Mouse (Mus musculus) kidney, adult 18-20 months (tissue): ENCODE data around the gene Slc12a8.

Source experiments
- DNase-seq: peaks from one replicate; pipeline ENCODE4 v3.0.0; 2021

Slc12a8 gene

GRCm38 (mm10) chr16:33584455-33585082, 67.4 kb downstream of the Slc12a8 start:
- DNase-seq = no peak

DNA sequence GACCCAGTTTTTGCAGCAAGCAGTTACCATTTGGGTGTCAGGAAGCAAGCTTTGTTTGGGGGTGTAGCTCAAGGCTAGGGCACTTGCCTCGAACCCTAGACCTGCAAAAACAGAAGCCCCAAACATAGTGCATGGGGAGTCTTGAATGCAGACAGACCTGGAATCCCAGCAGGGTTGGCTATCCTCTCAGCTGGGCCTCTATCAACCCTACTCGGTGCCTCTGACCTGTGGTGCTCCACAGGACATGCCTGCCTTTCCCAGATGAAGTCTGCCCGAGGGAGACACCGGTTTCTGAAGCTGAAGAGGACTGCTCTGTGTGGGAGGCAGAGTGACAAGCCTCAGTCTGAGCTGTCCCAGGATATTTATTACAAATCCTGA, 67.9 kb downstream of the Slc12a8 start:
- no peak for DNase-seq

DNA sequence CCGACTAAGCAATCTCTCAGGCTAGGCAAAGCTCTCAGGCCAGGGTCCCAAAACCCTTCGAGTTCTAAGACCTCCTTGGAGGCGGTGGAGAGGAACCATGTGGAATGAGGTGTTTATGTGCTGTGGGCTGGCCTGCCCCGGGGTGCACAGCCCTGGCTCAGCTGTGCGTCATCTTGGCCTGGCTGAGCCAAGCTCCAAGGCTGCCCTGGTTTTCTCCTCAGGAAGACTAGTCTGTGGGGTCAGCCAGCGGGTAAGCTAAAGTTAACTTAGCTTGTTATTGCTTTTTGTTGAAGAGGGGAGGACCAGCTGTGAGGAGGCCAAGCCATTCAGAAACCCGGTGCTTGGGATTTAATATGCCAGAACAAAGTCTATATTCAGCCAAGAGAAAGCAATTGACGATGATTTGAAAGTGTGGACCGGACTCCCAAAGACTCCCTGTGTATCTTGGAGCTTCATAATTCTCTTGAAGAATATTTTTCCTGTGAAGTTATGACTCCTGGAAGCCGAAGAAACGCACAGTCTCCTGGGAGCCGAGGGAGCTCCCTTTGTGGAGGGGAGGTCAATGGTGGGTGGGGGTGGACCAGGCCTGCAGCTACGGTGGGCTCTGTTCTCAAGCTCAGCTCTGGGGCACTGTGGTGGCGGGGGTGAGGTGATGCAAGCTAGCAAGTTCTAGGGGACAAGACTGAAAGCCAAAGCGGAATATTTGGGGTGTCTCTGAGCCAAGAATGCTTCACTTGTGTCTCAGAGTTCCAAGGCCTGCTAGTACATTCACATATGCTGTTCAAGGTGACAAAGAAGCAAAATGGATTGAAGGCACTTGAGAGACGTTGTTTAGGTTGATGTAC, 70.4 kb downstream of the Slc12a8 start:
- no peak for DNase-seq

- DNase-seq = no peak
These were observed 71.7 kb downstream of the Slc12a8 start for GRCm38 (mm10) chr16:33588845-33589244.

- no peak for DNase-seq
These were observed 73.3 kb downstream of the Slc12a8 start for GRCm38 (mm10) chr16:33590438-33590837.

DNA sequence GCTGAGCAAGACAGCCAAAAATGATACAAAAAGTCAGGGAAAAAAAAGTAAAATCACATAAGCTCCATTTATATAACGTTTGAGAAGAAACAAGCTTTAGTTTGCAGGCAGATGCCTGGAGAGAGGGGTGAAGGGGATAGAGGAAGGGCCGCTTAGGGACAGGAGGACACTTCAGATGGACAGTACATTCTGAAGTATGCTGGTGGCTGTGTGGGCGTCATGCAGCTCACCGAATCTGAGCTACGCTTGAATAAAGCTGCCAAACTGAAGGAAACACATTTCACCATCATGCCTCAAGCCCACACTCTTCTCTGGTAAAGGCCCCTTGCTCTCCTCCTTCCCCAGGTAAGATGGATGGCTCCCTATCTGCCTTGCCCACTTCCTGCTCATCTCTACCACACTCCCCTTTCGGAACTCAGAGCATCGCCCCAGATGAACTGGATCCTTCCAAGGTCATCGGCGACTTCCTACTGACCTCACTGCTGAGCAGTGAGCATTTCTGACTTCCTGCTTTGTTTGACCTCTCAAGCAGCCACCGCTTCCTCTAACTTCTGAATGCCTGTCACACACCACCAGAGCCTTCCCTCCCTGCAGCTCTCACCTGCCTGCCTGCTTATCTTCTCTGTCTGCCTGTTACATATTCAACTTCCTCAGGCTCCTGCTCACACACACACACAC, 74.4 kb downstream of the Slc12a8 start:
- DNase-seq = no peak

DNA sequence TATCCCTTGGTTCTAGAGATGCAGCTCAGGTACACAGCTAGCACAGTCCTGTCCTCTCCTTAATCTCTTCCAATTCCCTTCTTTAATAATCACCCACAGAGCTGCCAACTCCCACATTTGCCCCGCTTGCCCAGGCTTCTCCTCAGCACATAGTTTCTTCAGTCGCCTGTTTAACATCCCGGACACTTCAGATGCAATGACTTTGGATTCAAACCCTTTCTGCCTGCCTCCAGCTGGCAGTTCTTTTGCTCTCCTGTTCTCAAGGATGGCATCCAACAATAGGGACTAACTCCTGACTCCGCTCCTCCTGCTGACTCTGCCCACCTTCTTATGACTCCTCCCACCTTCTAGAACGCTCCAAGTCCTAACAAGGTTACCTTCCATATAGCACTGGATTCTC, 75.2 kb downstream of the Slc12a8 start:
- DNase-seq = no peak

GRCm38 (mm10) chr16:33593467-33593866, 76.3 kb downstream of the Slc12a8 start:
- no peak for DNase-seq

DNA sequence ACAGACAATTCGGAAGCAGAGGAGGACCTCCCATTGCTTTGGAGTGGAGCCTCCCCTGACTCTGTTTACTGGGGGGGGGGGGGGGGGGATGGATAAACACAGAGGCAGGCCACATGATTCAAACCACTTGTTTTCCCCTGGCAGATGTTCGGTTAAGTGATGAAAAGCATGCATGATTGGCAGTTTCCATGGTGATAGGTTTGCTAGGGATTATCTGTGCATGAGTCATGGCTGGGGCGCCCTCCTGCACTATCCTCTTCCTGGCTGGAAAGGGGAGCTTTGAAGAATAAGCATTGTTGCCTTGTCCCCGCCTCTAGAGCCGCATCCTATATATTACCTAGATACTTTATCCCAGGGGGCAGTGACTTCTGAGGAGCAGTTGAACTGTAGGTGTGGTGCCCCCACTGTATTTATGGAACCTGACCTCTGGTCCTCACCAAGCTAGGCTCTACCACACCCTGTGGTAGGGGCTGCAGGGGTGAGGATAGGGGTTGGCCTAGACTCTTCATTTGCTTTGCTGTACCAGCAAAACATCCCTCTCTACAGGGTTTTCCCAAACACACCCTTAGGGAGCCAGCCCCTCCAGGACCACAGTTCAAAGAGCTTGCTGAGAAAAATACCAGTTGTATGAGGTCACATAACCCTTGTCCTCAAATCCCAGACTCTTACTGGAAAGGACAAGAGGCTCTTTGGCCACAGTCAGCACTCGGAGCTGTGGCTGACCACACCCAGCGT, 77.1 kb downstream of the Slc12a8 start:
- no peak for DNase-seq

DNA sequence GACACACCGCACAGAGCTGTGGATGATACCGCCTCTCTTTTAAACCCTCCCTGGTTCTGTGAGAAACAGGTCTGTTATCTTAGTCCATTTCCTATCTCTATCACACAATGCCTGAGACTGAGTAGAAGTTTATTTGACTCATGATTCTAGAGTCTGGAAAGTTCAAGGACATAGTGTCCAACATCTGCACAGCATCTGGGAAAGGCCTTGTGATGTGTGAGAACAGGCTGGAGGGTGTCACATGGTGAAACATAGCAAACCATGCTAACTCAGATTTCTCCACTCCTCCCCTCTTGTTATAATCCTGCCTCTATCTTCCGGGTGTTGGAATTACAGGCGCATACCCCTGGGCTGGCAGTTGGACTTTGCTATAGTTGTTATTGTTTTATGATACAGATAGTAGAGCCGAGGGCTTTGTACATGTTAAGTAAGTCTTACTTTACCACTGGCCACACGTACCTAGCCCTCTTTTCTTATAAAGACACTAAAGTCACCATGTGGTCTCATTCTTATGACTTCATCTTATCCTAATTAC, 78.2 kb downstream of the Slc12a8 start:
- DNase-seq = no peak

- DNase-seq = no peak
These were observed 79.1 kb downstream of the Slc12a8 start for GRCm38 (mm10) chr16:33596213-33596612.

GRCm38 (mm10) chr16:33600216-33600615, 83.1 kb downstream of the Slc12a8 start:
- no peak for DNase-seq

DNA sequence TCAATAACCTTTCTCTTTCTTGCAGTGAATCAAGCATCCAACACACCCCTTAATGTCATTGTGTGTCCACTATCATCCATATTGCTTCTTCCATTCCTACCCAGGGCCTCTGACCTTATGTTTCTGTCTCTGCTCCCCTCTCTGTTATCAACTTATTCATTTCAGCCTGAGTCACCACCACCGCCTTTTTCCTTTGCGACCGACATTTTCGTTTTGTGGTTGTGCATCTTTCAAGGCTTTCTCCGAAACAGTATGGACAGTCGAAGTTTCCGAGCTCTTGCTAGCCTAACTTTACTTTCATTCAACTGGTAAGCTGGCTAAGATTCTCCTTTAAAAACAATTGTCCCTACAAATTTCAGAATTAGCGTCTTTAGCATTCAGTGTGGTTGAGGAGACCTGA, 84.2 kb downstream of the Slc12a8 start:
- DNase-seq = no peak

GRCm38 (mm10) chr16:33605647-33606596, 88.8 kb downstream of the Slc12a8 start:
- DNase-seq = no peak

DNA sequence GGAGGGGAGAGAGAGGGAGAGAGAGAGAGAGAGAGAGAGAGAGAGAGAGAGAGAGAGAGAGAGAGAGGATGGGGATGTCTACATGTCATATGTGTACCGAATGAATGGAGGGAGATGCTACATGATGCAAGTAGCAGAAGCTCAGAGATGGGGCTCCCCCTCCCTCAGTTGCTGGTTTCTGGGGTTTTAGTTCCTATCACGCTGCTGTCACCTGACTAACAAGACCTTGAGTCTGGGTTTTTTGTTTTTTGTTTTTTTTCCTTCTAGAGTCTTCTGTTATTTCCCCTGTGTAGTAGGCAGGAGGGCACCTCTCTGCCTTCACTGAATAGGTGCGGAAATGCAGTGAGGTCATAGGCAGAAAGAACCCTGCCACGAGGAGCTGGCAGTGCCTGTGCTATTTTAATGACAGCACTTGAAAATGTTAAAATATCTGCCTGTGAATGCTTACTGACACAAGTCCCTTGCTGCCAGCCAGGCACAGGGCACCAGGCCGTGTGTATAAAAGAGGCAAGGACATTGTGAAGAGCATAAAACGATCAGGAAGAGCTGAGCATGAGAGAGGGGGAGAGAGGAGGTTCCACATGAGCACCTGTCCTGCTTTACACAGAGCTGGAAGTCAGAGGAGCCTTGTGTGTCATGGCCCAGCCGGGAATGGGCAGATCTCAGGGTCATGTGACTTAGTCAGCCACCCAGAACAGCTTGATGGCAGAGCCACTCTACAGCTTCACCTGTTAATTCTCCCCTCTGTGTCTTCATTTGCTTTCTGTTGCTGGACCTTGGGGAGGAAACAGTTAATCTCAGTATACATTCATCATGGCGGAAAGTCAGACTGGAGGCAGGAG, 89.8 kb downstream of the Slc12a8 start:
- DNase-seq = no peak

- DNase-seq = no peak
These were observed 92.4 kb downstream of the Slc12a8 start for GRCm38 (mm10) chr16:33609554-33609953.

- DNase-seq = no peak
These were observed 93.3 kb downstream of the Slc12a8 start for GRCm38 (mm10) chr16:33610466-33610865.

GRCm38 (mm10) chr16:33611291-33611690, 94.2 kb downstream of the Slc12a8 start:
- DNase-seq = no peak

GRCm38 (mm10) chr16:33612056-33612770, 95.1 kb downstream of the Slc12a8 start:
- no peak for DNase-seq

- no peak for DNase-seq
These were observed 98.9 kb downstream of the Slc12a8 start for GRCm38 (mm10) chr16:33615986-33616385.
